Mouse (Mus musculus) ES-CJ7 (cell line): Measurements from ENCODE around the gene Sipa1l3.

Experiments
- DNase-seq: peaks from one replicate; pipeline ENCODE4 v3.0.0; 2011; ENCODE audit warnings: low read depth, low spot score

Sipa1l3 gene

GRCm38 (mm10) chr7:29383255-29383654 lies 135.2 kb downstream of the Sipa1l3 start:
- DNase-seq = peak; percentile 87

GRCm38 (mm10) chr7:29381466-29382040 lies 136.9 kb downstream of the Sipa1l3 start:
- no peak for DNase-seq

GRCm38 (mm10) chr7:29374054-29374453 lies 144.4 kb downstream of the Sipa1l3 start:
- DNase-seq = no peak

DNA sequence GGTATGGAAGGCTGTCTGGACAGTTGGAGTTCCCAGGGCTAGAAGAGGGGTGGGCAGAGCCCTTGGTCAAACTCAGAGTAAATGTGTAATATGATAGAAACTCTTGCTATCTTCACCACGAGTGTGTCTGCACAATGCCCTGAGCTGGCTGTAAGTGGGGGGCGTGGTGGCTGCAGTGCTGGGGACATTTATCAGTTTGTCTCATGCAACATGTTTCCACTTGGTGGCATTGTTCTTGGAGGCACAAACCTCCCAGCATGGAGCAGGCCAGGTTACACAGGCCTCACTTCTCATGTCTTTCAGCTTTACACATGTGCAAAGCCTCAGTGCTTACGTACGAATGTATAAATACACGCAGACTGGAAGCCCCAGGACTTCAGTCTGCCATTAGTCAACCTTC lies 146.3 kb downstream of the Sipa1l3 start:
- no peak for DNase-seq

DNA sequence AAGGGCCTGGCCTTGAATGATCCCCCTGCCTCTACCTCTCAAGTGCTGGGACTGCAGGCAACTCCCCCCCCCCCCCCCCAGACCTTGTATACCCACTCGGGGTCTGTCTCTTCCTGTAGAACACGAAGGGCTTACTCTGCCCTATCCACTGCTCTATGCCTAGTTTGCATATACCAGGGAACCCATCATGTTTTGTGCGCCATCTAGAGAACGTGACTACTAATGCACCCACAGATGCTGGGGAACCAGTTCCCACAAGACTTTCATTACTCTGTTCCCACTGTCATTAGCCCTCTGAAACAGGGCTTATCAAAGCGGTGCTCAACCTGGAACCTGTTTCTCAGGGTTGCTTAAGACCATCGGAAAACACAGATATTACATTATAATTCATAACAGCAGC lies 148.4 kb downstream of the Sipa1l3 start:
- peak; percentile 49 for DNase-seq

- DNase-seq = no peak
Measured at GRCm38 (mm10) chr7:29368004-29368320, 150.5 kb downstream of the Sipa1l3 start.

- DNase-seq = peak; percentile 53
Measured at GRCm38 (mm10) chr7:29367166-29368003, 151.1 kb downstream of the Sipa1l3 start.

- peak; percentile 64 for DNase-seq
Measured at GRCm38 (mm10) chr7:29364052-29364451, 154.4 kb downstream of the Sipa1l3 start.

- no peak for DNase-seq
Measured at GRCm38 (mm10) chr7:29361497-29361896, 156.9 kb downstream of the Sipa1l3 start.

GRCm38 (mm10) chr7:29355406-29355805 lies 163.0 kb downstream of the Sipa1l3 start:
- DNase-seq = no peak

- no peak for DNase-seq
Measured at GRCm38 (mm10) chr7:29354161-29354560, 164.3 kb downstream of the Sipa1l3 start.

DNA sequence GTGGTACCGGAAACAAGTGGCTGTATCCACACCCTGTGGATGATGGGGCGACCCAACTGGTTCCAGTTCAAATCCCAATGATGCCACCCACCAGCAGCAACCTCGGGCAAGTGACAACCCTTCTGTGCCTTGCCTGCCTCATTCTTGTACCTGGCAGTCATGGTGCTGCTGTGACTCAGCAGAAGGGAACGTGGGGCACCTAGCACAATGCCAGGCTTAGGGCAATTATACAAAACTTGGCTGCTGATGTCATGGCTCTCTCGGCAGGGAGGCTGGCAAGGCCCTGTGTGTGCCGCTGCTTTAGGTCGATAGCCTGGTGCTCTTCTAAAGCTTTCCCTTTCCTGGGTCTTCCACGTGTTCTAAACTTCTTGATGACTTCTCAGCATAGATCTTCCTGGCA lies 166.2 kb downstream of the Sipa1l3 start:
- DNase-seq = no peak

DNA sequence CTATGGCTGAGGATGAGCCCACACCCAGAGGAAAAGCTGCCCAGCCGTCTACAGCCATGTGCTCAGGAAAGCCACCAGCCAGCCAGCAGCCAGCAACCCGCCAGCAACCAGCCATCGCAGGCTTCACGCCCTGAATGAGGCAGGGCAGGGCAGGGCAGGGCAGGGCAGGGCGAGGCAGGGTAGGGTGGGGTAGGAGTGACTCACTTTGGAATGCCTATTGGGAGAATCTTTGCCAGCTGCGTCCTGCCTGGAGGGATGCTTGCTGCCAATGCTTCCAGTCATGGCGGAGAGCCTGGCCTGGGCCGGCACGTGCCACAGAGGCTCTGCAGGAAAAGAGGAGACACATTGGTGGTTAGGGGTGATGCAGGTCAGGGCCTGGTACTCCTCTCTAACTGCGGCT lies 168.0 kb downstream of the Sipa1l3 start:
- peak; percentile 24 for DNase-seq

GRCm38 (mm10) chr7:29346212-29346611 lies 172.2 kb downstream of the Sipa1l3 start:
- no peak for DNase-seq

- no peak for DNase-seq
Measured at GRCm38 (mm10) chr7:29345534-29345933, 172.9 kb downstream of the Sipa1l3 start.

DNA sequence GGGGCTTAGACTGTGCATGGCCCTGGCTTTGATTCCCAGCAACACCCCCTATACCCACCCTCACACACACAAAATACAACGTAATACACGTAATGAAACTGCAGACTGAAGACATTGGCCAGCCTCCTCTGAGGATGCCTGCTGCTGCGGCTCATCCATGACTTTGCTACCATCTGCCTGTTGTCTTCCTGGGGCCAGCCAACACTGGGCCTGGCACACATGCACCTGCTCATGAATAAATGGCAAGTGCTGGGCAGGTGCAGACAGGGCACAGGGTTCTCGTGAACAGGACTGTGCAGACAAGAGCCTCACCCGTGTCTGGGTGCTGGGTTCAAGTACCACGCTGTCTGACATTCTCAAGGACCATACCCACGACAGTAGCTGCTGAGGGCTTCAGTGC lies 174.7 kb downstream of the Sipa1l3 start:
- DNase-seq = no peak

DNA sequence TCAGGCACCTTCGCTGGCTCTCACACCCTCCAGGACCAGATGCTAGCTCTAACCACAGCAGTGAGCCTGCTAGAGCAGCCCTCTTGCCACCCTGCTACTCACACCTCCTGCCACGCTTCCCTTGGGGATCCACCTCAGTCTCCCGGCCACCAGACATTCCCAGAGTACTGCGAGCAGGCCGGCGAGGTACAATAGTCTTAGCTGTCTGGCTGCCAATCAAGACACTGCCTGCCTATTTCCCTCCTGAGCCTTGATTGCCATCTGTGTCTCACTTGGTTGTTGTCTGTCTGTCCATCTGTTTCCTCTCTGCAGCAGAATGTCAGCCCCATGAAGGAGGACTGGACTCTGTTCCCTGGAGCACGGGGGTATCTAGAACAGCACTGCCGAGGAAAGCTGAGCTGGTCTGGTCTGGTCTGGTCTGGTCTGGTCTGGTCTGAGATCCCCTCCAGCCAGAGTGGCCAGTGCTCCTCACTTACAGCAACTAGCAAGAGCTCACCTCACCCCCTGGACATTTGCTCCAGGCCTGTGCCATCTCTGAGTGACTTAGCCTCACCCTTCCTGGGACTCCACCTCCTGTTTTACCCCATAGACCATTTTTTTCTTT lies 175.8 kb downstream of the Sipa1l3 start:
- DNase-seq = peak; percentile 51

DNA sequence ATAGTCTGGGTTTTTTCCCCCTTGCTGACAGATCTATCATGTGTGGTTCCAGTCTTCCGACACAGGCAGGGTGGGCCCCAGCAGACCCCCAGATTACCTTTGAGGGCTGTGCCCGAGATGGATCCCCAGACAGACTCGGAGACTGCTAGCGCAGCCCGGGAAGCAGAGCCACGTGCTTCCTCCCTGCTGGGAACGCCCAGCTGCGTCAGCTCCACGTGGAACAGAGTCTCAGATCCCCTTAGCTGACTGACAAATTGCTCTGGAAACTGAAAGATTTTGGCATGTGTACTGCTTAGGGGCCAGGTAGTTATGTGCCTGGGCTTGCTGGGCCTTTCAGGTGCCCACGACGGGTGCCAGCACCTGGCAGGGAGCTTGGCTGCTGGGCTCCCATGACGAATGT lies 176.7 kb downstream of the Sipa1l3 start:
- DNase-seq = peak; percentile 24

DNA sequence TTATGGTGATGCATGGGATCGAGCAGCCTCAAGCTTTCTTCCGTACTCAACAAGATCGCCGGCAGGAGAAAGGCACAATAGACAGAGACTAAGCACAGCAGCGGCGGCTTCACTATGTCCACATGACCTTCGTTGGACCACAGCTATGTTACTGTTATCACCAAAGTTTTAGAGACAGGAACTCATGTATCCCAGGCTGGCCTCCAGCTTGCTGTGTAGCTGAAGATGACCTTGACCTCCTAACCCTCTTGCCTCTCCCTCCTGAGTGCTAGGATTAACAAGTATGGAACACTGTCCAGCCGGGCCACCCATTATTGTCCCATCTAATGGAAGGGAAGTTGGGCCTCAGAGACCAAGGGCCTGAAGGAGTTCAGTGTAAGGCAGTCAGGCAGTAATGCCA lies 177.6 kb downstream of the Sipa1l3 start:
- DNase-seq = no peak

- DNase-seq = no peak
Measured at GRCm38 (mm10) chr7:29340247-29340646, 178.2 kb downstream of the Sipa1l3 start.

DNA sequence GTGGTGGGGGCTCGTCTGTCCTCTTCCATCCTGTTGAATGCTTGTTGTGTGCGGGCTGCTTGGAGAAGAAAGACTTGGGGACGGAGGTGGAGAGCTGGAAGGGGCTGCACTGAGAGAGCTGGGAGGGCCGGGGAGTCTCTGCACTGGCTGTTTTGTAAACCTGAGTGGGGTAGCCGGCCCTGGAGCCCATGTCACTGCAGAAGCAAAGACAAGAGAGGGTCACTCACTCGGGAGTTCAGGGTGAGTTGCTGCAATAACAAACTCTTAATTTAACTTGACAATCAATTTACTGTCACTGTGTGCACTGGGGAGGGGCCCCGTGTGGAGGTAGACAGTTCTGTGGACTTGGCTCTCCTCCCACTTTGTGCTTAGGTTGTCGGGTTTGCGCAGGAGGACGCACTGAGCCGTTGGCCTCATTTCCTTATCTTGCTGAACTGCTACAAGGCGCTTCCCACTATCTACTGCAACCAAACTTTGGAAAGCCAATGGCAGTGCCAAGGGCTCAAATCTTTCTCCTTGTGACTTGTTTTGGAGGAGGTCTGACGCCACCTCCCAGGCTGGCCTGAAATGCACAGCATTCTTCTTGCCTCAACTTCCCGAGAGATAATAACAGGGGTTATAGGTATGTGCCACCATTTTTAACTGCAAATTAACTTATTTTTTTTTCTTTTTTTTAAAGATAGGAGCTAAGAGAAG lies 179.3 kb downstream of the Sipa1l3 start:
- DNase-seq = no peak

GRCm38 (mm10) chr7:29338351-29338919 lies 180.0 kb downstream of the Sipa1l3 start:
- DNase-seq = no peak
